Mouse (Mus musculus): Measurements from ENCODE around the gene Il9r. TPM values are rescaled to one million over a fixed set of nuclear protein-coding genes. Genes with fewer than 3 reads are reported as not detected.

The Il9r gene
- total RNA-seq, 1 experiment = 0.13 TPM

- H3K4me1 ChIP-seq (ENCODE audit: control insufficient read depth in 2 of 2, insufficient read depth in 2 of 2, low read length in 2 of 2, poor library complexity in 1 of 2) = no peaks in the 10 kb centered on the region
- no peaks in the 10 kb centered on the region for H3K9me3 ChIP-seq (ENCODE audit: control insufficient read depth, insufficient read depth, low read depth, low read length)
- no peak overlapping the region for H3K27ac ChIP-seq (ENCODE audit: insufficient read depth, low read depth, low read length, poor library complexity, severe bottlenecking)
- no peak overlapping the region for H3K4me3 ChIP-seq (ENCODE audit: insufficient read depth in 1 of 2, low read depth in 1 of 2, low read length in 2 of 2, poor library complexity in 1 of 2, severe bottlenecking in 1 of 2)
- H3K36me3 ChIP-seq (ENCODE audit: control insufficient read depth, insufficient read depth, low read length, poor library complexity, severe bottlenecking) = peaks cover 33% of the 10 kb centered on the region
- H3K9ac ChIP-seq (ENCODE audit: insufficient read depth, low read depth, low read length, poor library complexity, severe bottlenecking) = no peak overlapping the region
- DNase-seq (ENCODE audit: low read depth, low spot score) = no peak
- in situ Hi-C loops (cut with MboI; ENCODE audit: low sequenced_read_pairs in 2 of 2, unreplicated experiment in 2 of 2) = no loop called here
- TF ChIP-seq MAFK (IDR thresholded peaks at IDR 0.05; ENCODE audit: insufficient read depth, low read depth, low read length) (no peak), ZC3H11A (IDR thresholded peaks at IDR 0.05; ENCODE audit: borderline replicate concordance, low read depth, low read length) (no peak), CHD2 (IDR thresholded peaks at IDR 0.05; ENCODE audit: low read depth, low read length) (no peak), HCFC1 (IDR thresholded peaks at IDR 0.05; ENCODE audit: borderline replicate concordance, insufficient read depth, low read length) (no peak), ZNF384 (IDR thresholded peaks at IDR 0.05; ENCODE audit: low read depth, low read length) (no peak)
Observed at GRCm38 (mm10) chr11:32236132-32236531, 36.1 kb upstream of the Il9r start.

DNA sequence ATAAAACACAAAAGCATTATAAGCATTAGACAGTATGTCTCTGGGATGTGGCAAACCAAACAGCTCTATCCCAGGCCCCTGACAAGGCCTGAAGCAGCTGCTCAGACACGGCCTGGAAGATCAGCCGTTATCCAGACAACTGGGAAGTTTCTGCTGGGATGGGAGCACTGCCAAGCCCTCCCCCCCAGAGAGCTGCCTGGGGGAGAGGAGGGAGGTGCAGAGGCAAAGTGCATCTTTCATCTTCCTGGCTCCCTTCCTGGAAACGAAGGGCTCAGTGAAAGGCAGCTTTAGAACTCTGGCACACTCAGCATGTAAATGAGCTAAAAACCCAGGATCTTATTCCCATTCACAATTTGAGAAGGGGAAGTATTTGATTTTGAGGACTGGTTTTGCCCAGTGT, 35.6 kb upstream of the Il9r start:
- peaks cover 33% of the 10 kb centered on the region for H3K36me3 ChIP-seq (ENCODE audit: control insufficient read depth, insufficient read depth, low read length, poor library complexity, severe bottlenecking)
- TF ChIP-seq MAFK (IDR thresholded peaks at IDR 0.05; ENCODE audit: insufficient read depth, low read depth, low read length) (no peak), CHD2 (IDR thresholded peaks at IDR 0.05; ENCODE audit: low read depth, low read length) (no peak), ZC3H11A (IDR thresholded peaks at IDR 0.05; ENCODE audit: borderline replicate concordance, low read depth, low read length) (no peak), HCFC1 (IDR thresholded peaks at IDR 0.05; ENCODE audit: borderline replicate concordance, insufficient read depth, low read length) (no peak), ZNF384 (IDR thresholded peaks at IDR 0.05; ENCODE audit: low read depth, low read length) (no peak)
- H3K9me3 ChIP-seq (ENCODE audit: control insufficient read depth, insufficient read depth, low read depth, low read length) = no peaks in the 10 kb centered on the region
- in situ Hi-C loops (cut with MboI; ENCODE audit: low sequenced_read_pairs in 2 of 2, unreplicated experiment in 2 of 2) = no loop called here
- H3K27ac ChIP-seq (ENCODE audit: insufficient read depth, low read depth, low read length, poor library complexity, severe bottlenecking) = no peak overlapping the region
- no peak overlapping the region for H3K4me3 ChIP-seq (ENCODE audit: insufficient read depth in 1 of 2, low read depth in 1 of 2, low read length in 2 of 2, poor library complexity in 1 of 2, severe bottlenecking in 1 of 2)
- DNase-seq (ENCODE audit: low read depth, low spot score) = no peak
- no peaks in the 10 kb centered on the region for H3K4me1 ChIP-seq (ENCODE audit: control insufficient read depth in 2 of 2, insufficient read depth in 2 of 2, low read length in 2 of 2, poor library complexity in 1 of 2)
- H3K9ac ChIP-seq (ENCODE audit: insufficient read depth, low read depth, low read length, poor library complexity, severe bottlenecking) = no peak overlapping the region

- DNase-seq (ENCODE audit: low read depth, low spot score) = no peak
- Histone ChIP-seq H3K4me3 (ENCODE audit: insufficient read depth in 1 of 2, low read depth in 1 of 2, low read length in 2 of 2, poor library complexity in 1 of 2, severe bottlenecking in 1 of 2) (no peak overlapping the region), H3K36me3 (ENCODE audit: control insufficient read depth, insufficient read depth, low read length, poor library complexity, severe bottlenecking) (peaks cover 37% of the 10 kb centered on the region), H3K9ac (ENCODE audit: insufficient read depth, low read depth, low read length, poor library complexity, severe bottlenecking) (no peak overlapping the region), H3K9me3 (ENCODE audit: control insufficient read depth, insufficient read depth, low read depth, low read length) (no peaks in the 10 kb centered on the region), H3K4me1 (ENCODE audit: control insufficient read depth in 2 of 2, insufficient read depth in 2 of 2, low read length in 2 of 2, poor library complexity in 1 of 2) (no peaks in the 10 kb centered on the region), H3K27ac (ENCODE audit: insufficient read depth, low read depth, low read length, poor library complexity, severe bottlenecking) (no peak overlapping the region)
- TF ChIP-seq CHD2 (IDR thresholded peaks at IDR 0.05; ENCODE audit: low read depth, low read length) (no peak), HCFC1 (IDR thresholded peaks at IDR 0.05; ENCODE audit: borderline replicate concordance, insufficient read depth, low read length) (no peak), MAFK (IDR thresholded peaks at IDR 0.05; ENCODE audit: insufficient read depth, low read depth, low read length) (no peak)
- in situ Hi-C loops (cut with MboI; ENCODE audit: low sequenced_read_pairs in 2 of 2, unreplicated experiment in 2 of 2) = no loop called here
Observed at GRCm38 (mm10) chr11:32234816-32235485, 34.9 kb upstream of the Il9r start.

GRCm38 (mm10) chr11:32233895-32234294, 33.8 kb upstream of the Il9r start:
- no peak for TF ChIP-seq MAFK (IDR thresholded peaks at IDR 0.05; ENCODE audit: insufficient read depth, low read depth, low read length)
- TF ChIP-seq HCFC1 (IDR thresholded peaks at IDR 0.05; ENCODE audit: borderline replicate concordance, insufficient read depth, low read length) = no peak
- no peak for TF ChIP-seq CHD2 (IDR thresholded peaks at IDR 0.05; ENCODE audit: low read depth, low read length)
- TF ChIP-seq ZNF384 (IDR thresholded peaks at IDR 0.05; ENCODE audit: low read depth, low read length) = no peak
- no peak for TF ChIP-seq ZC3H11A (IDR thresholded peaks at IDR 0.05; ENCODE audit: borderline replicate concordance, low read depth, low read length)
- Histone ChIP-seq H3K4me1 (ENCODE audit: control insufficient read depth in 2 of 2, insufficient read depth in 2 of 2, low read length in 2 of 2, poor library complexity in 1 of 2) (no peaks in the 10 kb centered on the region), H3K36me3 (ENCODE audit: control insufficient read depth, insufficient read depth, low read length, poor library complexity, severe bottlenecking) (peaks cover 44% of the 10 kb centered on the region), H3K4me3 (ENCODE audit: insufficient read depth in 1 of 2, low read depth in 1 of 2, low read length in 2 of 2, poor library complexity in 1 of 2, severe bottlenecking in 1 of 2) (no peak overlapping the region), H3K9ac (ENCODE audit: insufficient read depth, low read depth, low read length, poor library complexity, severe bottlenecking) (no peak overlapping the region), H3K27ac (ENCODE audit: insufficient read depth, low read depth, low read length, poor library complexity, severe bottlenecking) (no peak overlapping the region), H3K9me3 (ENCODE audit: control insufficient read depth, insufficient read depth, low read depth, low read length) (no peaks in the 10 kb centered on the region)
- in situ Hi-C loops (cut with MboI; ENCODE audit: low sequenced_read_pairs in 2 of 2, unreplicated experiment in 2 of 2) = no loop called here
- no peak for DNase-seq (ENCODE audit: low read depth, low spot score)

DNA sequence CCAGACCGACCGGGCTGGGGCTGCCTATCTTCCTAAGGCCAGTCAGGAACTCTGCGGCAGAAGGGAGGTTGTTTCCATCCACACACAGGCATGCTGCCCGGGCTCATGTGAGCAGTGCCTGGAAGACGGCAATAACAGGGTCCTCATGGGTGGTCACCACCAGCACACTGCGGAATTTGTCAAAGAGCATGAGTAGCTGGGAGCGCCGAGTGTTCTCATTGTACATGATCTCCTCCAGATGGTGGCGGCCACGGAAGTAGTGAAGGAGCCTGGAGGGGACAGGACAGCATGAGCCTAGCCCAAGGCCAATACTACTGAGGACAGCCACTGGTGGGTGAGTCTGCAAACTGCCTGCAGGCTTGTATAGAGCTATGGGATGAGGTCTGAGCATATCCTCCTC, 32.8 kb upstream of the Il9r start:
- in situ Hi-C loops (cut with MboI; ENCODE audit: low sequenced_read_pairs in 2 of 2, unreplicated experiment in 2 of 2) = no loop called here
- H3K36me3 ChIP-seq (ENCODE audit: control insufficient read depth, insufficient read depth, low read length, poor library complexity, severe bottlenecking) = peaks cover 46% of the 10 kb centered on the region
- DNase-seq (ENCODE audit: low read depth, low spot score) = no peak

More for the DNA sequence above, 32.8 kb upstream of the Il9r start:
- no peaks in the 10 kb centered on the region for H3K4me1 ChIP-seq (ENCODE audit: control insufficient read depth in 2 of 2, insufficient read depth in 2 of 2, low read length in 2 of 2, poor library complexity in 1 of 2)
- no peak overlapping the region for H3K27ac ChIP-seq (ENCODE audit: insufficient read depth, low read depth, low read length, poor library complexity, severe bottlenecking)
- TF ChIP-seq HCFC1 (IDR thresholded peaks at IDR 0.05; ENCODE audit: borderline replicate concordance, insufficient read depth, low read length) (no peak), ZC3H11A (IDR thresholded peaks at IDR 0.05; ENCODE audit: borderline replicate concordance, low read depth, low read length) (no peak), MAFK (IDR thresholded peaks at IDR 0.05; ENCODE audit: insufficient read depth, low read depth, low read length) (no peak), ZNF384 (IDR thresholded peaks at IDR 0.05; ENCODE audit: low read depth, low read length) (no peak), CHD2 (IDR thresholded peaks at IDR 0.05; ENCODE audit: low read depth, low read length) (no peak)
- H3K4me3 ChIP-seq (ENCODE audit: insufficient read depth in 1 of 2, low read depth in 1 of 2, low read length in 2 of 2, poor library complexity in 1 of 2, severe bottlenecking in 1 of 2) = no peak overlapping the region
- no peak overlapping the region for H3K9ac ChIP-seq (ENCODE audit: insufficient read depth, low read depth, low read length, poor library complexity, severe bottlenecking)
- no peaks in the 10 kb centered on the region for H3K9me3 ChIP-seq (ENCODE audit: control insufficient read depth, insufficient read depth, low read depth, low read length)
